Mouse (Mus musculus) kidney, adult 2 months (tissue): ENCODE measurements around the gene Pygm.

ENCODE experiments used
- CTCF ChIP-seq: fragments of 200-500 bp; conservative IDR thresholded peaks from 2 replicates; pipeline ENCODE4 v1.5.1; 2011; ENCODE audit warnings: low read depth, mild to moderate bottlenecking, control low read depth, low read length, moderate library complexity, mixed read lengths; ENCODE audit not compliant: insufficient read depth, insufficient read length
- POLR2A ChIP-seq: fragments of 200-500 bp; IDR thresholded peaks from one replicate; pipeline ENCODE4 v1.6.1; 2011; ENCODE audit warnings: low read depth, low read length, control low read depth

DNA sequence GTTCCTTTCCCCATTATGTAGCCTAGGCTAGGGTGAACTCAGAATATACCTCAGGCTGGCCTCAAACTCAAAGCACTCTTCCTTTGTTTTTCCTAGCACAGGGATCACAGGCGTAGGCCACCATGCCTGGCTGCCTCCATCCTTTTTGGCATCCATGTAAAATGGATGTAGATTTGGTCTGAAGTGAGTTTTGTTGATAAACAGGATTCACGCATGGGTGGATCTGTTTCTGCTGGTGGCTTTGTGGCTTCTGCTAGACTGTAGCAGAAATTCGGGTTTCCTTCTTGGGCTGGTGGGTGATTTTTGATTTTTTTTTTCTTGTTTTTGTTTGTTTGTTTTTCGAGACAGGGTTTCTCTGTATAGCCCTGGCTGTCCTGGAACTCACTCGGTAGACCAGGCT is 25.7 kb downstream of the Pygm start:
- TF ChIP-seq CTCF (no peak), POLR2A (no peak)
